Mouse (Mus musculus) testis, adult 2 months (tissue): ENCODE measurements around the gene Sorl1. TPM values are rescaled to one million over a fixed set of nuclear protein-coding genes. Genes with fewer than 3 reads are reported as not detected.

ENCODE experiments used
- H3K27ac ChIP-seq: fragments of 200-500 bp; 2 replicates; pipeline ENCODE4 v1.5.1; 2012; ENCODE audit warnings: low read depth, low read length; ENCODE audit not compliant: control insufficient read depth, insufficient read depth
- H3K27me3 ChIP-seq: fragments of 200-500 bp; 2 replicates; pipeline ENCODE4 v1.6.1; 2012; ENCODE audit warnings: mild to moderate bottlenecking, low read length, moderate library complexity; ENCODE audit not compliant: control insufficient read depth, insufficient read depth
- H3K36me3 ChIP-seq: fragments of 200-500 bp; 2 replicates; pipeline ENCODE4 v1.6.1; 2012; ENCODE audit warnings: mild to moderate bottlenecking, low read length; ENCODE audit not compliant: control insufficient read depth, insufficient read depth
- H3K4me1 ChIP-seq: fragments of 200-500 bp; 2 replicates; pipeline ENCODE4 v1.6.1; 2012; ENCODE audit warnings: low read length; ENCODE audit not compliant: control insufficient read depth, insufficient read depth
- H3K4me3 ChIP-seq: fragments of 200-500 bp; 2 replicates; pipeline ENCODE4 v1.5.1; 2012; ENCODE audit warnings: low read depth, mild to moderate bottlenecking, low read length, moderate library complexity, mixed read lengths; ENCODE audit not compliant: control insufficient read depth
- CTCF ChIP-seq: fragments of 200-500 bp; IDR thresholded peaks from 2 replicates; pipeline ENCODE4 v1.5.1; 2012; ENCODE audit warnings: low read depth, mild to moderate bottlenecking, inconsistent platforms, low read length, moderate library complexity; ENCODE audit not compliant: control insufficient read depth, insufficient read depth, insufficient replicate concordance
- POLR2A ChIP-seq: fragments of 200-500 bp; IDR thresholded peaks from 2 replicates; pipeline ENCODE4 v1.6.1; 2012; ENCODE audit warnings: low read depth, mild to moderate bottlenecking, inconsistent platforms, low read length, moderate library complexity; ENCODE audit not compliant: control insufficient read depth
- polyA plus RNA-seq: library from polyadenylated mRNA; depleted of rRNA; stranded (reverse); fragments of >200 nt; gene quantifications from 2 replicates; pipeline ENCODE4 v1.2.3, GENCODE M21; 2012

The Sorl1 gene
- polyA plus RNA-seq, 1 experiment: 3.7 TPM

DNA sequence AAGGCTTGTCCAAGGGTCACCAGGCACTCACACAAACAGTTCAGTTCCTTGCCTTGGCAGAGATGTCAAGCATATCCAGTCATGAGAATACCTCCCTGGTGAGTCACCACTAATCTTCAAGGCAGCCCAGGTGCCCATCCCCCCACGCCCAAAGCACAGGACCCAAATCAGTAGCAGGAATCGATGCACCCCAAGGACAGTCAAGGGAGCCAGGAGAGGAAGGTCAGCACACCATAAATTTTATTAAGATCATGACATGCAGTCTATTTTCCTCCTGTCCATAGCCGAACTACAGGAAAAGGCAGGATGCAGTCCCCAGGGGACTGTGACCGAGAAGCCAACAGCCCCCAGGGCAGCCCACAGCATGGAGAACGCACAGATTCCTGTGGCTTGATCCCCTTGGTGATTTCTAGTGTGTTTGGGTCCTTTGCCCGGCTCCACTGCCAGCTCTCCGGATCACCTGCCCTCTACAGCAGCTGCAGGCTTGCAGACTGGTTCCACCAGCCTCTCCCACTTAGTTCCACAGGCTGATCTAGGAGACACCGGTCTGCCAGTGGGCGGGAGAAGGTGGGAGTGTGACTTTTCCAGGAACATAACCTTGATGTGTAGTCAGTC is 14.2 kb downstream of the Sorl1 start:
- Histone ChIP-seq H3K4me1 (no peaks in the 10 kb centered on the region), H3K27me3 (no peaks in the 10 kb centered on the region), H3K4me3 (no peak overlapping the region), H3K36me3 (no peaks in the 10 kb centered on the region), H3K27ac (no peak overlapping the region)
- no peak for TF ChIP-seq POLR2A
- no peak for TF ChIP-seq CTCF

DNA sequence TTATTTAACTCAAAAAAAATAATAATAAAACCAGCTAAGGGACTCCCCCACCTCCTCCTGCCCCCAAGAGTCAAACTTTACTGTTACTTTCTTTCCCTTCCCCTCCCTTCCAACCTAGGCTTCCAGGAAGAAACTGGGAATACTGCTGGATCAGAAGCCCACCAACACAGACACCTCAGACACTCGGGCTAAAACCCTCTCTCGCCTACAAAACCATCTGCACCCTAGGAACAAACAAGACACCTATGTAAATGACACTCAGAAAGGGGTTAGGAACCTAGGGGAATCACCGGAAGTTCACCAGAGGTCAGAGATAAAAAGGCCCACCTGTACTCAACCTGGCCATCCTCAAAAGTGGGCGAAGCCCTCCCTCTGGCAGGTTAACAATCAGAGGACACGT is 15.0 kb downstream of the Sorl1 start:
- Histone ChIP-seq H3K36me3 (no peaks in the 10 kb centered on the region), H3K4me3 (no peak overlapping the region), H3K27ac (no peak overlapping the region), H3K4me1 (no peaks in the 10 kb centered on the region), H3K27me3 (no peaks in the 10 kb centered on the region)
- TF ChIP-seq POLR2A (no peak), CTCF (no peak)

DNA sequence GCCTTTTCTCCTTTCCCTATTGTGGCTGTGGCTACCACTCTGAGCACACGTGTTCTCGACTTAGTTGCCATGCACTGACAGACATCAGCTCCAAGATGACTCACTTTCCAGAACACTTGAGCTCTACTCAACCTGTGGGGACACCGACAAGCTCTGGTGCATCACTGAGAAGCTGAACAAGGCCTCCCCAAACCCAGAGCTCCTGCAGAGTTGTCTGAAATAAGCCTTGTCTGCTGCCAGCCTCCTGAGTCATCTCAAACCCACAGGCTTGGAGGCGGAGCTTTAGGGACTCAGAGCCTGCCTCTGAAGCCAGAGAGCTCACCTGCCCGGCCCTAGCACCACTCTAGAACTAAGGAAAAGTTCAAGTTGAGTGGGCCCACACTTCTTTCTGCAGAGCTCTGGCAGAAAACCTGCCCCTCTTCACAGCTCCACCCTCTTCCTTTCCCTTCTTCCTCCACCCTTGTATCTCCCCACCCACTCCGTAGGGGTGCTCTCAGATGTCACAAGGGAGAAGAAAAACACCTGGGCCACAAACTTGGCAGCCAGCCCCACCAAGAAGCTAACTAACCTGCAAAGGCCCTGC is 15.6 kb downstream of the Sorl1 start:
- Histone ChIP-seq H3K36me3 (no peaks in the 10 kb centered on the region), H3K4me3 (no peak overlapping the region), H3K4me1 (no peaks in the 10 kb centered on the region), H3K27me3 (no peaks in the 10 kb centered on the region), H3K27ac (no peak overlapping the region)
- TF ChIP-seq CTCF (no peak), POLR2A (no peak)

DNA sequence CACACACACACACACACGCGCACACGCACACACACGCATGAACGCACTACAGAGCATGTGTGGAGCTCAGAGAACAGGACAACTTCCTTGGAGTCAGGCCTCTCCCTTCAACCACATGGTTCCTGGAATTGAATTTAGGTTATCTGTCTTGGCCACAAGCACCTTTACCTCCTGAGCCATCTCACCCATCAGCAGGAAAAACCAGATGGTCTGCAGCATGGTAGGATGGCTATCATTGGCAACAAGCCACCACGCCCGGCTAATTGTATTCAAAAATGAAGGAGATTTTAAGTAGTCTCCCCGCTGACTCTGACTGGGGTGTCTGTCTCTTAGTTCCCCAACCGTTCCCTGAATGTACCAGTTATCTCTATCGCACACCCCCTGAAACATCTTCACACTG is 17.0 kb downstream of the Sorl1 start:
- H3K36me3 ChIP-seq: no peaks in the 10 kb centered on the region
- no peak overlapping the region for H3K27ac ChIP-seq
- no peaks in the 10 kb centered on the region for H3K27me3 ChIP-seq
- H3K4me1 ChIP-seq: no peaks in the 10 kb centered on the region
- TF ChIP-seq POLR2A (no peak), CTCF (no peak)
- H3K4me3 ChIP-seq: no peak overlapping the region

DNA sequence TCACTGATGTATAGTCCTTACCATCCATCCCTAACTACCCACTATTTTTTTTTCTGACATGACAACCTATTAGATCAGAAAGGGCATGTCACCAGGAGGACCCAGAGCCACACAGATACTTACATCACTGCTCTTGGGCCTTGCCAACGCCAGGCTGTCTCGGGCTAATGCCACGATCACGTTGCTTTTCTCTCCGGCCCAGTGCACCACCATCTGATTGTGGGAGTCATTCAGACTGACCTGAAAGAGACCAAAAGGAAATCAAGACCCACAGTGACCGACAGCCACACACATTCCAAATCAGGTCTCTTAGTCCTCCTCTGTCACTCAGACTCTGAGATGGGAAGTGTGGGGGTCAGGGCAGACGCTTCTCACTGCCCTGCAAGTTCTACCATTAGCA is 17.8 kb downstream of the Sorl1 start:
- no peak overlapping the region for H3K27ac ChIP-seq
- H3K4me3 ChIP-seq: no peak overlapping the region
- no peaks in the 10 kb centered on the region for H3K27me3 ChIP-seq
- H3K36me3 ChIP-seq: no peaks in the 10 kb centered on the region
- TF ChIP-seq CTCF: no peak
- no peak for TF ChIP-seq POLR2A
- H3K4me1 ChIP-seq: no peaks in the 10 kb centered on the region

DNA sequence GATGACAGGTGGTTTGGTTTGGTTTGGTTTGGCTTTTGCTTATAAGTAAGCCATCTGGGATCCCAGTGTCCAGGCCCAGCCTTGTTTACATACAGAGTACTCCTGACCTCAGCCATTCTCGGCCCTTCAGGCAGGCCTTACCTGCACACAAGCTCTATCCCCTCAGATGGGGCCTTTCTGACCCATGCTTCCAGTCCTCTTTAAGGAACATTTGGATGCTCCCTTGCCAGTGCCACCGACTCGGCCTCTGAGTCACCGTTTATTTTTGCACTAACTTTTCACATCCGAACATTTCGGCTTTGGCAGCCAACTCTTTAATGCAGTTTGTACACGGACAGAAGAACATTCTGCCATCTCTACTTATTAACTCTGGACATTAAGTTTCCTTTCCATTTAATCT is 20.6 kb downstream of the Sorl1 start:
- Histone ChIP-seq H3K36me3 (no peaks in the 10 kb centered on the region), H3K27me3 (no peaks in the 10 kb centered on the region), H3K4me1 (no peaks in the 10 kb centered on the region), H3K4me3 (no peak overlapping the region), H3K27ac (no peak overlapping the region)
- no peak for TF ChIP-seq CTCF
- no peak for TF ChIP-seq POLR2A

DNA sequence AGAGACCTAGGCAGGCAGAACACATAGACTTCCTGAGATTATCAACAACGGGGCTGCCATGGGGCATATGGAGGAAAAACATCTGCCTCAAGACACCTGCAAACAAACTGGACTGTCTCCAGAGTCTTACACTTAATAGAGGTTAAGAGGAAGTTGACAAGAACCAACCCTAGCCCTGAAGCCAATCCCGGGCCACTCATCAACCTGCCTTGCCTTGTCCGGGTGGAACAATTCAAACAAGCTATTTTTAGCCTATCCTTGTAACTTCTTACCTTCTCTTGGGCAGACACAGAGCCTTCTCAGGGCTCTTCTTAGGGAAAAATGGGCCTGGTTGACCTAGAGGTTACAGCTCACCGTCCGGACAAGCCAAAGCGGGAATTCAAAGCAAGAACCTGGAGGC is 22.1 kb downstream of the Sorl1 start:
- Histone ChIP-seq H3K27ac (no peak overlapping the region), H3K4me1 (no peaks in the 10 kb centered on the region), H3K27me3 (no peaks in the 10 kb centered on the region), H3K36me3 (no peaks in the 10 kb centered on the region), H3K4me3 (no peak overlapping the region)
- TF ChIP-seq CTCF (no peak), POLR2A (no peak)

DNA sequence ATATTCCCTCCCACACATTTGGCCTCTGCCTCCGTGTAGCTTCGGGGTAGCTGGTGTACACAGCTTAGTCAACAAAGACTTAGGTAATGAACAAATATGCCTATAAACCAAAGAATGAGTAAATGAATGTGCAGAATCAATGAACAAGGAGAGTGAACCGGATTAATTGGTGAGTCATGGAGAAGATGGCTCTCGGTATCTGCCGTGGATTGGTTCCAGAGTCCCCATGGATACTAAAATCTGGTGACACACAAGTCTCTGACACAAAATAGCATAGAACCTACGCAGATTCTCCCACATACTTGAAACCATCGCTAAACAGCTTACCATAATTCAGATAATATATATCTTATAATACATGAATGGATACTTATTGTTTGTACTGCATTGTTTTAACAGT is 22.8 kb downstream of the Sorl1 start:
- Histone ChIP-seq H3K4me1 (no peaks in the 10 kb centered on the region), H3K27ac (no peak overlapping the region), H3K36me3 (no peaks in the 10 kb centered on the region), H3K4me3 (no peak overlapping the region), H3K27me3 (no peaks in the 10 kb centered on the region)
- TF ChIP-seq POLR2A (no peak), CTCF (no peak)
